Mouse (Mus musculus) midbrain, postnatal 0 days (tissue): ENCODE measurements around the gene Fgd2. TPM values are rescaled to one million over a fixed set of nuclear protein-coding genes. Genes with fewer than 3 reads are reported as not detected.

Experiments
- ATAC-seq: fragments of 200-750 bp; cut with Nextera tagmentation; 2 replicates; pipeline ENCODE4 v1.8.0; 2017; ENCODE audit warnings: moderate number of reproducible peaks, mild to moderate bottlenecking, moderate TSS enrichment, moderate library complexity; ENCODE audit not compliant: low FRiP score
- DNase-seq: peaks from one replicate; pipeline ENCODE4 v3.0.0-alpha.2; 2015; ENCODE audit warnings: low spot score
- H3K27ac ChIP-seq: fragments of 300-500 bp; sonication (generic); 2 replicates; pipeline ENCODE4 v1.5.1; 2014; ENCODE audit warnings: low read depth, mild to moderate bottlenecking, low read length, mixed read lengths
- H3K27me3 ChIP-seq: fragments of 300-500 bp; sonication (generic); 2 replicates; pipeline ENCODE4 v1.6.1; 2014; ENCODE audit warnings: low read length, control low read depth, mixed read lengths; ENCODE audit not compliant: insufficient read depth
- H3K36me3 ChIP-seq: fragments of 300-500 bp; sonication (generic); 2 replicates; pipeline ENCODE4 v1.6.1; 2014; ENCODE audit warnings: low read length, control low read depth, mixed read lengths; ENCODE audit not compliant: insufficient read depth
- H3K4me1 ChIP-seq: fragments of 300-500 bp; sonication (generic); 2 replicates; pipeline ENCODE4 v1.6.1; 2014; ENCODE audit warnings: mild to moderate bottlenecking, control low read depth, antibody characterized with exemption, low read length, mixed read lengths; ENCODE audit not compliant: insufficient read depth
- H3K4me2 ChIP-seq: fragments of 300-500 bp; sonication (generic); 2 replicates; pipeline ENCODE4 v1.6.1; 2014; ENCODE audit warnings: low read depth, mild to moderate bottlenecking, low read length, mixed read lengths; ENCODE audit not compliant: poor library complexity, severe bottlenecking
- H3K4me3 ChIP-seq: fragments of 300-500 bp; sonication (generic); 2 replicates; pipeline ENCODE4 v1.5.1; 2014; ENCODE audit warnings: low read depth, mild to moderate bottlenecking, low read length, moderate library complexity
- H3K9ac ChIP-seq: fragments of 300-500 bp; sonication (generic); replicated peaks from 2 replicates; pipeline ENCODE4 v1.6.1; 2014; ENCODE audit warnings: mild to moderate bottlenecking, low read length, moderate library complexity, mixed read lengths; ENCODE audit not compliant: poor library complexity, severe bottlenecking
- H3K9me3 ChIP-seq: fragments of 300-500 bp; sonication (generic); 2 replicates; pipeline ENCODE4 v1.6.1; 2016; ENCODE audit warnings: low read length, control low read depth
- CTCF ChIP-seq: IDR thresholded peaks from 2 replicates; pipeline ENCODE4 v1.5.1; 2016; ENCODE audit warnings: antibody characterized with exemption, mild to moderate bottlenecking
- WGBS: fragments of 180-500 bp; shearing (Covaris S2); extraction: QIAGEN DNeasy Blood & Tissue Kit; methylation state at CpG from one replicate; pipeline ENCODE4 v1.1.7; 2014; 5-methylcytosine and 5-hydroxymethylcytosine counted together
- polyA plus RNA-seq: library from polyadenylated mRNA; unstranded; fragments of >200 nt; fragmentation: Nextera tagmentation; extraction: Ambion mirVana; gene quantifications from 2 replicates; pipeline ENCODE4 v1.2.1, GENCODE M21; 2015
- total RNA-seq: library from RNA; depleted of rRNA; stranded (reverse); fragments of >200 nt; gene quantifications from 2 replicates; pipeline ENCODE4 v1.2.3, GENCODE M21; 2014

Gene Fgd2
- total and polyA plus RNA-seq, 2 experiments from 2014 or later, result 14.4 to 27.3 TPM

- H3K36me3 ChIP-seq, result no peaks in the 10 kb centered on the region
- no peak overlapping the region for H3K9ac ChIP-seq
- H3K27me3 ChIP-seq, result no peaks in the 10 kb centered on the region
- TF ChIP-seq CTCF, result no peak
- H3K4me2 ChIP-seq, result no peak overlapping the region
- no peak overlapping the region for H3K27ac ChIP-seq
- H3K9me3 ChIP-seq, result no peaks in the 10 kb centered on the region
- WGBS, result 94% methylated on average over 13 of the region's 13 CpGs
- no peaks in the 10 kb centered on the region for H3K4me1 ChIP-seq
- H3K4me3 ChIP-seq, result no peak overlapping the region
- DNase-seq (no peak), ATAC-seq (no peak)
Measured at GRCm38 (mm10) chr17:29365105-29365621, 4.4 kb downstream of the Fgd2 start.

- H3K4me3 ChIP-seq, result no peak overlapping the region
- ATAC-seq, result 0 out of 2 replicates have a peak, but pooled peaks have one; percentile 15
- no peaks in the 10 kb centered on the region for H3K27me3 ChIP-seq
- no peaks in the 10 kb centered on the region for H3K36me3 ChIP-seq
- DNase-seq, result no peak
- H3K4me1 ChIP-seq, result no peaks in the 10 kb centered on the region
- 28% methylated on average over 7 of the region's 7 CpGs for WGBS
- peak overlapping the region; percentile 20 for H3K4me2 ChIP-seq
- H3K9me3 ChIP-seq, result no peaks in the 10 kb centered on the region
- no peak overlapping the region for H3K9ac ChIP-seq
- H3K27ac ChIP-seq, result no peak overlapping the region
- TF ChIP-seq CTCF, result no peak
Measured at GRCm38 (mm10) chr17:29368726-29369125, 8.0 kb downstream of the Fgd2 start.

- Histone ChIP-seq H3K4me2 (no peak overlapping the region), H3K27ac (no peak overlapping the region), H3K4me3 (no peak overlapping the region), H3K9me3 (no peaks in the 10 kb centered on the region), H3K36me3 (no peaks in the 10 kb centered on the region), H3K27me3 (no peaks in the 10 kb centered on the region), H3K9ac (no peak overlapping the region), H3K4me1 (no peaks in the 10 kb centered on the region)
- TF ChIP-seq CTCF, result peak; percentile 100
- DNase-seq, result peak; percentile 95
- WGBS, result 8% methylated on average over 5 of the region's 5 CpGs
- peak; percentile 53 for ATAC-seq
Measured at GRCm38 (mm10) chr17:29370984-29371723, 10.4 kb downstream of the Fgd2 start.

GRCm38 (mm10) chr17:29375871-29376270 is 15.2 kb downstream of the Fgd2 start:
- TF ChIP-seq CTCF, result no peak
- no peak for ATAC-seq

GRCm38 (mm10) chr17:29378056-29378455 is 17.3 kb downstream of the Fgd2 start:
- Histone ChIP-seq H3K9me3 (no peaks in the 10 kb centered on the region), H3K27ac (no peak overlapping the region), H3K4me3 (no peak overlapping the region), H3K36me3 (no peaks in the 10 kb centered on the region), H3K4me1 (no peaks in the 10 kb centered on the region), H3K9ac (no peak overlapping the region), H3K4me2 (no peak overlapping the region), H3K27me3 (no peaks in the 10 kb centered on the region)
- DNase-seq, result no peak
- ATAC-seq, result no peak
- TF ChIP-seq CTCF, result peak; percentile 36
- WGBS, result 68% methylated on average over 8 of the region's 8 CpGs

More at GRCm38 (mm10) chr17:29375871-29376270, 15.2 kb downstream of the Fgd2 start:
- Histone ChIP-seq H3K9ac (no peak overlapping the region), H3K4me2 (no peak overlapping the region), H3K9me3 (no peaks in the 10 kb centered on the region), H3K36me3 (no peaks in the 10 kb centered on the region), H3K27me3 (no peaks in the 10 kb centered on the region), H3K4me3 (no peak overlapping the region), H3K27ac (no peak overlapping the region), H3K4me1 (no peaks in the 10 kb centered on the region)
- WGBS, result 80% methylated on average over 10 of the region's 10 CpGs
- DNase-seq, result no peak

GRCm38 (mm10) chr17:29380241-29380640 is 19.5 kb downstream of the Fgd2 start:
- Histone ChIP-seq H3K4me1 (no peaks in the 10 kb centered on the region), H3K4me2 (no peak overlapping the region), H3K9ac (no peak overlapping the region), H3K36me3 (no peaks in the 10 kb centered on the region), H3K9me3 (no peaks in the 10 kb centered on the region), H3K27ac (no peak overlapping the region), H3K4me3 (no peak overlapping the region), H3K27me3 (no peaks in the 10 kb centered on the region)
- 73% methylated on average over 4 of the region's 4 CpGs for WGBS
- DNase-seq (no peak), ATAC-seq (no peak)
- TF ChIP-seq CTCF, result no peak
